Mouse (Mus musculus) lung, embryonic 15.5 days (tissue): ENCODE measurements at regions not wholly inside any gene's neighbourhood (a gene's known extent, or its start where the extent isn't known, plus 50 kb on each side); places are given as distances from the start of the nearest gene placed in this dataset.
A peak's percentile ranks its signal among the peaks of the same experiment; 100 is the strongest.

ENCODE experiments used
- ATAC-seq: fragments of 200-750 bp; cut with Nextera tagmentation; 2 replicates; pipeline ENCODE4 v1.8.0; 2017; ENCODE audit warnings: moderate number of reproducible peaks, borderline replicate concordance; ENCODE audit not compliant: low FRiP score, low TSS enrichment; ENCODE audit errors: extremely low read depth
- H3K27ac ChIP-seq: fragments of 300-500 bp; sonication (generic); 2 replicates; pipeline ENCODE4 v1.5.1; 2015; ENCODE audit warnings: moderate library complexity, mild to moderate bottlenecking, inconsistent platforms
- H3K27me3 ChIP-seq: fragments of 300-500 bp; sonication (generic); 2 replicates; pipeline ENCODE4 v1.6.1; 2015; ENCODE audit warnings: inconsistent platforms
- H3K36me3 ChIP-seq: fragments of 300-500 bp; sonication (generic); 2 replicates; pipeline ENCODE4 v1.6.1; 2015; ENCODE audit warnings: inconsistent platforms
- H3K4me1 ChIP-seq: fragments of 300-500 bp; sonication (generic); 2 replicates; pipeline ENCODE4 v1.6.1; 2015; ENCODE audit warnings: inconsistent platforms
- H3K4me2 ChIP-seq: fragments of 300-500 bp; sonication (generic); 2 replicates; pipeline ENCODE4 v1.6.1; 2015; ENCODE audit warnings: inconsistent platforms, mild to moderate bottlenecking, moderate library complexity
- H3K4me3 ChIP-seq: fragments of 300-500 bp; sonication (generic); 2 replicates; pipeline ENCODE4 v1.5.1; 2015; ENCODE audit warnings: mild to moderate bottlenecking, inconsistent platforms
- H3K9ac ChIP-seq: fragments of 300-500 bp; sonication (generic); 2 replicates; pipeline ENCODE4 v1.6.1; 2015; ENCODE audit warnings: inconsistent platforms
- H3K9me3 ChIP-seq: fragments of 300-500 bp; sonication (generic); 2 replicates; pipeline ENCODE4 v1.6.1; 2016; ENCODE audit warnings: inconsistent platforms
- WGBS: fragments of 180-500 bp; shearing (Covaris S2); methylation state at CpG from one replicate; pipeline ENCODE4 v1.1.7; 2015; 5-methylcytosine and 5-hydroxymethylcytosine counted together

- no peak overlapping the region for H3K9ac ChIP-seq
- peak overlapping the region; percentile 9; the same call in 1 of the 2 replicates for H3K4me3 ChIP-seq
- H3K27ac ChIP-seq = no peak overlapping the region
- no peak for ATAC-seq
- WGBS = 42% methylated on average over 16 of the region's 16 CpGs
- peak overlapping the region; percentile 43 for H3K4me2 ChIP-seq
- no peaks in the 10 kb centered on the region for H3K36me3 ChIP-seq
- H3K9me3 ChIP-seq = no peaks in the 10 kb centered on the region
- H3K4me1 ChIP-seq = 0 out of 2 replicates have a peak, but pooled peaks cover 6% of the 10 kb centered on the region
- H3K27me3 ChIP-seq = no peaks in the 10 kb centered on the region
These were observed 66.4 kb upstream of the Plcz1 start for GRCm38 (mm10) chr6:140107628-140108027.

- H3K27me3 ChIP-seq = no peaks in the 10 kb centered on the region
- 76% methylated on average over 5 of the region's 5 CpGs for WGBS
- no peak for ATAC-seq
These were observed 64.9 kb upstream of the Plcz1 start for GRCm38 (mm10) chr6:140106141-140106540.

GRCm38 (mm10) chr6:140102043-140102442, 60.8 kb upstream of the Plcz1 start:
- ATAC-seq = no peak; the same call in 1 of the 2 replicates
- no peaks in the 10 kb centered on the region for H3K9me3 ChIP-seq
- no peak overlapping the region for H3K27ac ChIP-seq
- H3K9ac ChIP-seq = no peak overlapping the region
- no peak overlapping the region for H3K4me2 ChIP-seq
- no peak overlapping the region for H3K4me3 ChIP-seq
- H3K27me3 ChIP-seq = no peaks in the 10 kb centered on the region
- WGBS = 18% methylated on average over 6 of the region's 6 CpGs
- H3K4me1 ChIP-seq = 0 out of 2 replicates have a peak, but pooled peaks cover 5% of the 10 kb centered on the region
- no peaks in the 10 kb centered on the region for H3K36me3 ChIP-seq

More at GRCm38 (mm10) chr6:140106141-140106540, 64.9 kb upstream of the Plcz1 start:
- H3K36me3 ChIP-seq = no peaks in the 10 kb centered on the region
- H3K4me1 ChIP-seq = 0 out of 2 replicates have a peak, but pooled peaks cover 11% of the 10 kb centered on the region
- no peak overlapping the region for H3K27ac ChIP-seq
- H3K9me3 ChIP-seq = no peaks in the 10 kb centered on the region
- H3K4me3 ChIP-seq = no peak overlapping the region
- H3K4me2 ChIP-seq = no peak overlapping the region
- no peak overlapping the region for H3K9ac ChIP-seq

DNA sequence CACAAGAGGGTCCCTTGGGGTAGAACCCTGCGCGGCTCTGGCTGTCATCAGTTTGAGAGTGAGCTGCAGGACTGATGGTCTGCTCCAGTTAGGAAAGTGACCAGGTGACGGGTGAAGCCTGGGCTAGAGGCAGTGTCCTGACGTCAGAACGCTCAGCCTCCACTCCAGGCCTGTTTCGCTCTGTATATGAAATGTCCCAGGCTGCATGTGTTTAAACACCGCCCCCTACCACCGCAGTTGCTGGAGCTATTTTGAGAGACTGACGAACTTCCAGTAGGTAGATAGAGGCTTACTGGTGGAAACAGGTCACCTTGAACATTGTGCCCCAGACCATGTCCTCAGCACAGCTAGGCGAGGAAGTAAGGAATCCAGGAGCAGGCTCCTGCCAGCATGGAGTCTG, 54.2 kb upstream of the Plcz1 start:
- H3K4me1 ChIP-seq = no peaks in the 10 kb centered on the region
- ATAC-seq = no peak
- H3K27ac ChIP-seq = no peak overlapping the region
- no peaks in the 10 kb centered on the region for H3K27me3 ChIP-seq
- WGBS = 53% methylated on average over 10 of the region's 10 CpGs
- H3K9me3 ChIP-seq = no peaks in the 10 kb centered on the region
- no peak overlapping the region for H3K4me3 ChIP-seq
- H3K4me2 ChIP-seq = no peak overlapping the region
- no peaks in the 10 kb centered on the region for H3K36me3 ChIP-seq
- no peak overlapping the region for H3K9ac ChIP-seq
